Mouse (Mus musculus) cerebellum, adult 11-12 months (tissue): ENCODE measurements around the gene Yaf2.
"Not testable (repeated sequence)": the region's sequence is repeated elsewhere in the genome, so short reads cannot be mapped to it uniquely, and the experiment has no call there.

Experiments
- DNase-seq: peaks from one replicate; pipeline ENCODE4 v3.0.0; 2022

Gene Yaf2

GRCm38 (mm10) chr15:93243202-93243601, 93.5 kb downstream of the Yaf2 start:
- no peak for DNase-seq

GRCm38 (mm10) chr15:93236456-93236855, 100.3 kb downstream of the Yaf2 start:
- DNase-seq, result not testable (repeated sequence)
